Mouse (Mus musculus) inflammation-experienced regulatory T-cells, adult 6 months (primary cell): ENCODE results near the gene Gss. TPM values are rescaled to one million over a fixed set of nuclear protein-coding genes. Genes with fewer than 3 reads are reported as not detected.

Source experiments
- ATAC-seq: one replicate; pipeline ENCODE4 v1.8.0; 2017
- polyA plus RNA-seq, 3 experiments: library from polyadenylated mRNA; unstranded; fragments of 100-300 nt; shearing (Covaris generic); gene quantifications; one replicate each; pipeline ENCODE4 v1.2.1; 2017

Gss gene
- polyA plus RNA-seq, 3 experiments from 2014 or later: 13.4 to 17.2 (median 15.1) TPM

GRCm38 (mm10) chr2:155513543-155513942 lies 79.1 kb downstream of the Gss start:
- ATAC-seq: no peak

Other genes with a start within 250 kb of the Gss start
- gene Pigu, start 235.4 kb downstream of the Gss start, polyA plus RNA-seq: 10 to 100 TPM; 35.0 to 47.1 (median 35.4) TPM
- gene Trp53inp2, start 211.8 kb downstream of the Gss start, polyA plus RNA-seq: 1 to 10 TPM in 2 of 3 experiments, under 1 TPM in 1; 0.84 to 1.9 (median 1.2) TPM
- 10 to 100 TPM in 2 of 3 experiments, 1 to 10 TPM in 1; 8.9 to 14.5 (median 11.5) TPM for gene Ncoa6, start 118.9 kb downstream of the Gss start, polyA plus RNA-seq
- gene Acss2, start 74.9 kb downstream of the Gss start, polyA plus RNA-seq: 10 to 100 TPM in 2 of 3 experiments, 1 to 10 TPM in 1; 6.9 to 17.6 (median 15.9) TPM
- 10 to 100 TPM in 2 of 3 experiments, 1 to 10 TPM in 1; 8.4 to 21.5 (median 17.2) TPM for gene Ggt7, start 74.6 kb downstream of the Gss start, polyA plus RNA-seq
- under 1 TPM in 1 of 3 experiments, not detected in 2; 0.12 TPM for gene Myh7b, start 18.4 kb upstream of the Gss start, polyA plus RNA-seq
- gene Trpc4ap, start 99.6 kb upstream of the Gss start, polyA plus RNA-seq: 10 to 100 TPM; 38.5 to 56.7 (median 43.8) TPM
- 10 to 100 TPM; 38.5 to 41.2 (median 39.8) TPM for gene Edem2, start 136.7 kb upstream of the Gss start, polyA plus RNA-seq
- not detected for gene Gm17581, start 143.1 kb upstream of the Gss start, polyA plus RNA-seq
- gene Procr, start 158.3 kb upstream of the Gss start, polyA plus RNA-seq: under 1 TPM in 1 of 3 experiments, not detected in 2; 0.23 TPM
- gene Mmp24, start 182.5 kb upstream of the Gss start, polyA plus RNA-seq: not detected
- 10 to 100 TPM; 12.6 to 16.8 (median 15.9) TPM for gene BC029722, start 226.6 kb upstream of the Gss start, polyA plus RNA-seq
- gene Eif6, start 234.1 kb upstream of the Gss start, polyA plus RNA-seq: 10 to 100 TPM; 65.0 to 78.8 (median 71.9) TPM
- gene Fam83c, start 242.0 kb upstream of the Gss start, polyA plus RNA-seq: not detected